Mouse (Mus musculus): ENCODE data around the gene Hes3. TPM values are rescaled to one million over a fixed set of nuclear protein-coding genes. Genes with fewer than 3 reads are reported as not detected.

The Hes3 gene
- polyA plus RNA-seq, 1 experiment from 2014 or later, result not detected

GRCm38 (mm10) chr4:152294188-152294929 is 2.9 kb upstream of the Hes3 start:
- Histone ChIP-seq H3K4me2 (replicated peaks; ENCODE audit: low read depth, low read length) (no peak overlapping the region), H3K4me3 (ENCODE audit: low read length) (no peak overlapping the region), H3K9me3 (ENCODE audit: low read length) (no peaks in the 10 kb centered on the region), H3K27me3 (ENCODE audit: insufficient read depth, low read length) (peaks cover 43% of the 10 kb centered on the region), H3K27ac (ENCODE audit: low read length) (peak overlapping the region; percentile 25; the same call in 1 of the 2 replicates), H3K4me1 (ENCODE audit: insufficient read depth, low read length) (peaks cover 31% of the 10 kb centered on the region), H3K9ac (replicated peaks; ENCODE audit: low read length) (no peak overlapping the region), H3K36me3 (ENCODE audit: insufficient read depth, low read length) (no peaks in the 10 kb centered on the region)
- 41% methylated on average over 10 of the region's 10 CpGs for WGBS
- no peak for ATAC-seq (ENCODE audit: low FRiP score, low TSS enrichment)

- 11% methylated on average over 12 of the region's 12 CpGs for WGBS
- Histone ChIP-seq H3K36me3 (ENCODE audit: insufficient read depth, low read length) (no peaks in the 10 kb centered on the region), H3K4me1 (ENCODE audit: insufficient read depth, low read length) (peaks cover 18% of the 10 kb centered on the region; the same call in 1 of the 2 replicates), H3K9ac (replicated peaks; ENCODE audit: low read length) (no peak overlapping the region), H3K4me2 (replicated peaks; ENCODE audit: low read depth, low read length) (no peak overlapping the region), H3K4me3 (ENCODE audit: low read length) (no peak overlapping the region), H3K27ac (ENCODE audit: low read length) (no peak overlapping the region), H3K27me3 (ENCODE audit: insufficient read depth, low read length) (peaks cover 58% of the 10 kb centered on the region), H3K9me3 (ENCODE audit: low read length) (no peaks in the 10 kb centered on the region)
- ATAC-seq (ENCODE audit: low FRiP score, low TSS enrichment), result no peak
These were observed 772 bp upstream of the Hes3 start for GRCm38 (mm10) chr4:152292102-152292765.

GRCm38 (mm10) chr4:152290991-152291390 is 471 bp downstream of the Hes3 start:
- no peak for ATAC-seq (ENCODE audit: low FRiP score, low TSS enrichment)
- Histone ChIP-seq H3K27me3 (ENCODE audit: insufficient read depth, low read length) (peaks cover 70% of the 10 kb centered on the region), H3K4me3 (ENCODE audit: low read length) (peak overlapping the region; percentile 28; the same call in 1 of the 2 replicates), H3K4me1 (ENCODE audit: insufficient read depth, low read length) (peaks cover 26% of the 10 kb centered on the region; the same call in 1 of the 2 replicates), H3K4me2 (replicated peaks; ENCODE audit: low read depth, low read length) (no peak overlapping the region), H3K27ac (ENCODE audit: low read length) (no peak overlapping the region), H3K36me3 (ENCODE audit: insufficient read depth, low read length) (no peaks in the 10 kb centered on the region), H3K9me3 (ENCODE audit: low read length) (no peaks in the 10 kb centered on the region), H3K9ac (replicated peaks; ENCODE audit: low read length) (no peak overlapping the region)
- WGBS, result 21% methylated on average over 11 of the region's 11 CpGs

GRCm38 (mm10) chr4:152290385-152290784 is 1.1 kb downstream of the Hes3 start:
- H3K9ac ChIP-seq (replicated peaks; ENCODE audit: low read length), result 0 out of 2 replicates have a peak overlapping the region, but pooled peaks have one; percentile 38
- no peak overlapping the region for H3K27ac ChIP-seq (ENCODE audit: low read length)
- H3K27me3 ChIP-seq (ENCODE audit: insufficient read depth, low read length), result peaks cover 75% of the 10 kb centered on the region
- peak overlapping the region; percentile 28 for H3K4me3 ChIP-seq (ENCODE audit: low read length)
- H3K4me2 ChIP-seq (replicated peaks; ENCODE audit: low read depth, low read length), result peak overlapping the region; percentile 42
- no peaks in the 10 kb centered on the region for H3K36me3 ChIP-seq (ENCODE audit: insufficient read depth, low read length)
- H3K9me3 ChIP-seq (ENCODE audit: low read length), result no peaks in the 10 kb centered on the region
- WGBS, result under 1% methylated on average over 39 of the region's 39 CpGs
- no peak for ATAC-seq (ENCODE audit: low FRiP score, low TSS enrichment)
- peaks cover 21% of the 10 kb centered on the region; the same call in 1 of the 2 replicates for H3K4me1 ChIP-seq (ENCODE audit: insufficient read depth, low read length)

GRCm38 (mm10) chr4:152288398-152288945 is 3.0 kb downstream of the Hes3 start:
- H3K4me3 ChIP-seq (ENCODE audit: low read length), result no peak overlapping the region
- H3K4me1 ChIP-seq (ENCODE audit: insufficient read depth, low read length), result peaks cover 19% of the 10 kb centered on the region; the same call in 1 of the 2 replicates
- no peak overlapping the region for H3K9ac ChIP-seq (replicated peaks; ENCODE audit: low read length)
- H3K9me3 ChIP-seq (ENCODE audit: low read length), result no peaks in the 10 kb centered on the region
- no peak overlapping the region for H3K27ac ChIP-seq (ENCODE audit: low read length)
- H3K27me3 ChIP-seq (ENCODE audit: insufficient read depth, low read length), result peaks cover 91% of the 10 kb centered on the region
- H3K4me2 ChIP-seq (replicated peaks; ENCODE audit: low read depth, low read length), result no peak overlapping the region
- no peak for ATAC-seq (ENCODE audit: low FRiP score, low TSS enrichment)
- no peaks in the 10 kb centered on the region for H3K36me3 ChIP-seq (ENCODE audit: insufficient read depth, low read length)
- WGBS, result 38% methylated on average over 18 of the region's 18 CpGs

- Histone ChIP-seq H3K36me3 (ENCODE audit: insufficient read depth, low read length) (no peaks in the 10 kb centered on the region), H3K4me3 (ENCODE audit: low read length) (no peak overlapping the region), H3K9ac (replicated peaks; ENCODE audit: low read length) (no peak overlapping the region), H3K27ac (ENCODE audit: low read length) (no peak overlapping the region), H3K4me1 (ENCODE audit: insufficient read depth, low read length) (peaks cover 28% of the 10 kb centered on the region), H3K4me2 (replicated peaks; ENCODE audit: low read depth, low read length) (no peak overlapping the region), H3K27me3 (ENCODE audit: insufficient read depth, low read length) (peaks cover 90% of the 10 kb centered on the region), H3K9me3 (ENCODE audit: low read length) (no peaks in the 10 kb centered on the region)
- WGBS, result 9% methylated on average over 19 of the region's 19 CpGs
- ATAC-seq (ENCODE audit: low FRiP score, low TSS enrichment), result no peak
These were observed 3.9 kb downstream of the Hes3 start for GRCm38 (mm10) chr4:152287317-152288120.

GRCm38 (mm10) chr4:152286887-152287286 is 4.6 kb downstream of the Hes3 start:
- Histone ChIP-seq H3K36me3 (ENCODE audit: insufficient read depth, low read length) (no peaks in the 10 kb centered on the region), H3K4me3 (ENCODE audit: low read length) (no peak overlapping the region), H3K4me2 (replicated peaks; ENCODE audit: low read depth, low read length) (no peak overlapping the region), H3K9ac (replicated peaks; ENCODE audit: low read length) (no peak overlapping the region), H3K27ac (ENCODE audit: low read length) (no peak overlapping the region), H3K9me3 (ENCODE audit: low read length) (no peaks in the 10 kb centered on the region), H3K4me1 (ENCODE audit: insufficient read depth, low read length) (peaks cover 28% of the 10 kb centered on the region), H3K27me3 (ENCODE audit: insufficient read depth, low read length) (peaks cover 91% of the 10 kb centered on the region)
- 0 out of 2 replicates have a peak, but pooled peaks have one; percentile 13 for ATAC-seq (ENCODE audit: low FRiP score, low TSS enrichment)
- 4% methylated on average over 26 of the region's 26 CpGs for WGBS

GRCm38 (mm10) chr4:152286183-152286582 is 5.3 kb downstream of the Hes3 start:
- no peaks in the 10 kb centered on the region for H3K9me3 ChIP-seq (ENCODE audit: low read length)
- H3K27ac ChIP-seq (ENCODE audit: low read length), result no peak overlapping the region
- peak overlapping the region; percentile 16; the same call in 1 of the 2 replicates for H3K4me2 ChIP-seq (replicated peaks; ENCODE audit: low read depth, low read length)
- WGBS, result 2% methylated on average over 32 of the region's 32 CpGs
- H3K36me3 ChIP-seq (ENCODE audit: insufficient read depth, low read length), result 0 out of 2 replicates have a peak, but pooled peaks cover under 1% of the 10 kb centered on the region
- peak overlapping the region; percentile 1; the same call in 1 of the 2 replicates for H3K4me3 ChIP-seq (ENCODE audit: low read length)
- H3K9ac ChIP-seq (replicated peaks; ENCODE audit: low read length), result no peak overlapping the region
- peaks cover 28% of the 10 kb centered on the region for H3K4me1 ChIP-seq (ENCODE audit: insufficient read depth, low read length)
- peaks cover 91% of the 10 kb centered on the region for H3K27me3 ChIP-seq (ENCODE audit: insufficient read depth, low read length)
- ATAC-seq (ENCODE audit: low FRiP score, low TSS enrichment), result no peak

GRCm38 (mm10) chr4:152285505-152285904 is 6.0 kb downstream of the Hes3 start:
- Histone ChIP-seq H3K4me1 (ENCODE audit: insufficient read depth, low read length) (peaks cover 25% of the 10 kb centered on the region), H3K27me3 (ENCODE audit: insufficient read depth, low read length) (peaks cover 90% of the 10 kb centered on the region), H3K9me3 (ENCODE audit: low read length) (no peaks in the 10 kb centered on the region), H3K4me3 (ENCODE audit: low read length) (no peak overlapping the region), H3K36me3 (ENCODE audit: insufficient read depth, low read length) (0 out of 2 replicates have a peak, but pooled peaks cover 2% of the 10 kb centered on the region), H3K27ac (ENCODE audit: low read length) (no peak overlapping the region), H3K4me2 (replicated peaks; ENCODE audit: low read depth, low read length) (no peak overlapping the region), H3K9ac (replicated peaks; ENCODE audit: low read length) (no peak overlapping the region)
- 4% methylated on average over 10 of the region's 10 CpGs for WGBS
- no peak for ATAC-seq (ENCODE audit: low FRiP score, low TSS enrichment)
